Mouse (Mus musculus) hindbrain, embryonic 11.5 days (tissue): ENCODE measurements around the gene Cep57l1. TPM values are rescaled to one million over a fixed set of nuclear protein-coding genes. Genes with fewer than 3 reads are reported as not detected.
A peak's percentile ranks its signal among the peaks of the same experiment; 100 is the strongest.

ENCODE experiments used
- ATAC-seq: fragments of 200-750 bp; cut with Nextera tagmentation; 2 replicates; pipeline ENCODE4 v1.8.0; 2017; ENCODE audit warnings: mild to moderate bottlenecking, moderate TSS enrichment, moderate library complexity; ENCODE audit not compliant: low FRiP score
- DNase-seq: peaks from one replicate; pipeline ENCODE4 v3.0.0-alpha.2; 2015; ENCODE audit warnings: low spot score
- H3K27ac ChIP-seq: fragments of 300-500 bp; sonication (generic); 2 replicates; pipeline ENCODE4 v1.5.1; 2014; ENCODE audit warnings: mild to moderate bottlenecking, low read depth, low read length
- H3K27me3 ChIP-seq: fragments of 300-500 bp; sonication (generic); 2 replicates; pipeline ENCODE4 v1.6.1; 2014; ENCODE audit warnings: mild to moderate bottlenecking, low read length, moderate library complexity, mixed read lengths; ENCODE audit not compliant: control insufficient read depth, insufficient read depth
- H3K36me3 ChIP-seq: fragments of 300-500 bp; sonication (generic); 2 replicates; pipeline ENCODE4 v1.6.1; 2014; ENCODE audit warnings: mild to moderate bottlenecking, low read length, moderate library complexity, mixed read lengths; ENCODE audit not compliant: control insufficient read depth, insufficient read depth
- H3K4me1 ChIP-seq: fragments of 300-500 bp; sonication (generic); replicated peaks from 2 replicates; pipeline ENCODE4 v1.6.1; 2014; ENCODE audit warnings: low read length, mixed read lengths; ENCODE audit not compliant: control insufficient read depth, insufficient read depth
- H3K4me2 ChIP-seq: fragments of 300-500 bp; sonication (generic); replicated peaks from 2 replicates; pipeline ENCODE4 v1.6.1; 2014; ENCODE audit warnings: mild to moderate bottlenecking, low read depth, low read length
- H3K4me3 ChIP-seq: fragments of 300-500 bp; sonication (generic); 2 replicates; pipeline ENCODE4 v1.5.1; 2014; ENCODE audit warnings: low read depth, low read length
- H3K9ac ChIP-seq: fragments of 300-500 bp; sonication (generic); 2 replicates; pipeline ENCODE4 v1.6.1; 2014; ENCODE audit warnings: low read depth, low read length
- H3K9me3 ChIP-seq: fragments of 300-500 bp; sonication (generic); 2 replicates; pipeline ENCODE4 v1.6.1; 2016; ENCODE audit warnings: low read length; ENCODE audit not compliant: control insufficient read depth
- WGBS: fragments of 180-500 bp; shearing (Covaris S2); extraction: QIAGEN DNeasy Blood & Tissue Kit; methylation state at CpG from one replicate; pipeline ENCODE4 v1.1.7; 2014; 5-methylcytosine and 5-hydroxymethylcytosine counted together
- polyA plus RNA-seq: library from polyadenylated mRNA; unstranded; fragments of >200 nt; fragmentation: Nextera tagmentation; extraction: Ambion mirVana; gene quantifications from 2 replicates; pipeline ENCODE4 v1.2.1, GENCODE M21; 2014

Cep57l1 gene
- 21.3 and 22.1 TPM in 2 replicates for polyA plus RNA-seq

DNA sequence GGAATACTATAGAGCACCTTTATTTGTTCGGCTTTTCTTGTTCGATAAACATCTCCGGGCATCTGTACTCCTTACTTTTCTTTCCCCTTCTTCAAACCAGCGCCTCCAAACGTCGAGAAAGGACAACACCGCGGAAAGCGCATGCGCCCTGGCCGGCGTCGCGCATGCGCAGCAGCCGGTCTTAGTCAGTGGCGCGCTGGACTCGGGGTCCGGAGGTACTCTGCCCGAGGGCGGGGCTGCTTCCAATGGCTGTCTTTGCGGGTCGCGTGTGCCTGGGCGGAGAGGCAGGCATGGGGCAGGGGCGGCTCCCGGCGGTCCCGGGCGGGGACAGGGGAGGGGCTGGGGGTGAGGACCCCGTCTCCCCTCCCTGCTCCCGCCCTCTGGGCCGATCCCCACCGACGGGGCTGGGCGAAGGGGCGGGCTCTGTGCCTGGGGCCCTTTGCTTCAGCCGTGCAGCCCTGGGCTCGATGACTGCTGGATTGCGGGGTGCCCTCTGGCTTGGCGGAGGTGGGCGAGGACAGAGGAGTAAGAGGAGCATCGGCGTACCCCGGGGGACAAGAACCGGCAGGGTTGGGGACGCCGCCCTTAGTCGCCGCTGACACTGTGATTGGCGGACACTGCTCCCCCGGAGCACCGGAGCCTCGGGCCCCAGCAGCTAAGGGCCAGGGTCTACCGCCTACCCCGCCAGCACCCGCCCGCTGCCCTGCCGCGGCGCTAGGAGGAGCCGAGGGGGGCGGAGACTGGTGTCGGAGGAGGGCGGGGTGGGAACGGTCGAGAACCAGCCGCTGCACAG lies at the start of gene Cep57l1, which contains the start of gene Sesn1:
Gene Cep57l1 (minus strand): TSS at position 101 of the 793 bp plus-strand sequence.
Gene Sesn1 (plus strand): TSS at position 165 of the 793 bp plus-strand sequence.
- H3K4me1 ChIP-seq, result peaks cover 3% of the 10 kb centered on the region; the same call in 1 of the 2 replicates
- peak within 1 kb of the TSS; percentile 78 for H3K4me2 ChIP-seq
- H3K4me3 ChIP-seq, result peak within 1 kb of the TSS; percentile 74
- H3K27me3 ChIP-seq, result no peaks in the 10 kb centered on the region
- ATAC-seq (peak; percentile 98), DNase-seq (peak; percentile 95)
- no peaks in the 10 kb centered on the region for H3K36me3 ChIP-seq
- H3K9ac ChIP-seq, result peak within 1 kb of the TSS; percentile 78
- no peaks in the 10 kb centered on the region for H3K9me3 ChIP-seq
- peak within 1 kb of the TSS; percentile 91 for H3K27ac ChIP-seq
- WGBS, result under 1% methylated on average over 52 of the region's 69 CpGs

DNA sequence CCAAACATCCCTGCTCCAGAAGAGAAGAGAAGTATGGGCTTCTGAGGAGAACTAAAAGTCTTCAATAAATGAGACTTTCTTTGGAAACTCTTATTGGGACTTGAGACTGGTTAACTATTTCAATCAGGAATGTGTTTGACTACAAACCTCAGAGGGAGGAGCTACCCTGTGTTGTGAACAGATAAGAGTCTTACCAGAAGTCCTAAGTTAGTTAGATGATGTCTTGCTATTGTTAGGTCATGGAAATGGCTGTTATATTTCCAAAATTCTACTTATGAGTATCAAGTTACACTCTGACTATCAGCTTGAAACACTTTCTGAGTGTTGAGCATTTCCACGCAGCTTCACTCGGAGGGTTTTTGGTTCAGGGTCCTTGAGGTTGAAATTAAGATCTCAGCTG lies 39.0 kb upstream of the Cep57l1 start:
- H3K9ac ChIP-seq, result no peak overlapping the region
- no peaks in the 10 kb centered on the region for H3K9me3 ChIP-seq
- no peaks in the 10 kb centered on the region for H3K27me3 ChIP-seq
- WGBS, result 97% methylated on average over 2 of the region's 2 CpGs
- H3K4me3 ChIP-seq, result no peak overlapping the region
- H3K27ac ChIP-seq, result no peak overlapping the region
- DNase-seq (no peak), ATAC-seq (no peak)
- H3K36me3 ChIP-seq, result no peaks in the 10 kb centered on the region
- H3K4me2 ChIP-seq, result no peak overlapping the region
- H3K4me1 ChIP-seq, result no peaks in the 10 kb centered on the region

DNA sequence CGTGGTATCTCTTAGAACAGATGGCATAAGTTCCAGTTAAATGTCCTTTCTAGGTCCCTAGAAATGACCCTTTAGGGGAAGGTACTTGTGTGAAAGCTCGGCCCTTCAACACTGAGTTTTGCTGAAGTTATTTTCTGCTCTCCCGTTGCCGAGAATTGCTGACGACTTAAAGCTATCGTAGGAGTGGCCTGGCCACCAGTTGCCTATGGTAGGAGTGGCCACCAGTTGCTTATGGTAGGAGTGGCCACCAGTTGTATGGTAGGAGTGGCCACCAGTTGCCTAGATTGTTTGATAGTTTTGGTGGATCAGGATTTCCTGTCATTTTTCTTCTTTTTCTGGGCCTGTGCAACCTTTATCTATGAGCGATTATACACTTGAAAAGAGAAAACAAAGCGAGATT lies 38.1 kb upstream of the Cep57l1 start:
- ATAC-seq, result no peak
- WGBS, result 97% methylated on average over 8 of the region's 8 CpGs

DNA sequence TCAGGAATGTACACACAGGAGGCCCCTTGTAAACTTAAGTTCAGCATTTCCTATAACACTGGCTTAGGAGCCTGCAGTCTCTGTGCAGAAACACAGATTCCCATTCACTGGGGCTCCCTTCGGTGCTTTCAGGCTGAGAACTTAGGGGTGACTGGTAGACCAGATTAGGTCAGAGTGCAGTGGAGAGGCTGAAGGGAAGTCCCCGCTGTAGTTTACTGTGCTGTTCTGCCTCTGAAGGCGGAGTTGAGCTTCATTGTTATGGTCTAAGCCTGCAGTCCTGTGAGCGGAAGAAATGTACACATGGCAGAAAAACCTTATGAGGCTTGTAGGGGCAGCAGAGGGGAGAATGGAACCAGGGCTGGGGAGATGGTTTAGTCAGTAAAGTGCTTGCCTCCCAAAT lies 29.2 kb upstream of the Cep57l1 start:
- H3K36me3 ChIP-seq, result no peaks in the 10 kb centered on the region
- H3K4me2 ChIP-seq, result no peak overlapping the region
- no peak for ATAC-seq
- H3K4me1 ChIP-seq, result no peaks in the 10 kb centered on the region
- no peaks in the 10 kb centered on the region for H3K9me3 ChIP-seq
- DNase-seq, result no peak
- H3K4me3 ChIP-seq, result no peak overlapping the region
- H3K27ac ChIP-seq, result no peak overlapping the region
- H3K9ac ChIP-seq, result no peak overlapping the region
- 86% methylated on average over 4 of the region's 4 CpGs for WGBS
- H3K27me3 ChIP-seq, result no peaks in the 10 kb centered on the region

More for the DNA sequence above, 38.1 kb upstream of the Cep57l1 start:
- Histone ChIP-seq H3K9ac (no peak overlapping the region), H3K4me3 (no peak overlapping the region), H3K36me3 (no peaks in the 10 kb centered on the region), H3K4me1 (no peaks in the 10 kb centered on the region), H3K9me3 (no peaks in the 10 kb centered on the region), H3K27me3 (no peaks in the 10 kb centered on the region), H3K4me2 (no peak overlapping the region), H3K27ac (no peak overlapping the region)
- DNase-seq, result no peak

DNA sequence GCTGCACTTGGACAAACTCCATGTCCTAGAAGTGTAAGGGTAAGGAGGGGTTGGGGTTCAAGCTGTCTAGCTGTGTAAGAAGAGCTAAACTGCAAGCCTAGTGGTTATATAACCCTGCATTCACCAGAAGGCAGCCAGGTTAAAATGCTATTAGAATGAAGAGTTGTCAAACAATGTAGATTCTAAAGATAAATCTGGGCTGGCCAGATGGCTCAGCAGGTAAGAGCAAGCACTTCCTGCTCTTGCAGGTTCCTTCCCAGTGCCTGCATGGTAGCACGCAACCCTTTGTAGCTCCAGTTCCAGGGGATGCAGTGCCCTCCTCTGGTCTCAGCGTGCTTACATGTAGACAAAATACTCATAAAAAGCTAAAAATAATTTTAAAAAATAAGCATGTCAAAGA lies 24.5 kb upstream of the Cep57l1 start:
- Histone ChIP-seq H3K9me3 (no peaks in the 10 kb centered on the region), H3K27ac (no peak overlapping the region), H3K4me1 (no peaks in the 10 kb centered on the region), H3K9ac (no peak overlapping the region), H3K4me2 (no peak overlapping the region), H3K4me3 (no peak overlapping the region), H3K36me3 (no peaks in the 10 kb centered on the region), H3K27me3 (no peaks in the 10 kb centered on the region)
- no peak for DNase-seq
- no peak for ATAC-seq
- WGBS, result 78% methylated on average over 2 of the region's 2 CpGs

DNA sequence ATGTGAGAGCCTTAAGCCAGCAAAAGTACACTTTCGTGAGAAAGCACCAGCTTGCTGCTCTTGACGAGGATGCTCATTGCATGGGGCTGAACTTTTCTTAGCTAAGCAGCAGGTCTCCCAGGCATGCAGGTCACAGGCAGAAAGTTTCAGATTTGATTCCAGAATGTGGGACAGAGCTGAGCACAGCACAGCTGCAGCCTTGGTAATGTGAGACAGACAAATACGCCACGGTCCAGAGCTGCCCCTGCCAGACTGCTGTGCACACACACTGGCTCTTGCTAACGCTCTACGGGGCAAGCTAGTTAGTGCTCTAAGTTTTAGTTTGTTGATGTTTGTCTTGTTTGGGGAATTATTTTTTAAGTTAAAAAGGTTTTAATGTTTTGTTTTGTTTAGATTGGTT lies 22.5 kb upstream of the Cep57l1 start:
- Histone ChIP-seq H3K9me3 (no peaks in the 10 kb centered on the region), H3K27me3 (no peaks in the 10 kb centered on the region), H3K4me1 (no peaks in the 10 kb centered on the region), H3K36me3 (no peaks in the 10 kb centered on the region), H3K4me3 (no peak overlapping the region), H3K27ac (no peak overlapping the region), H3K9ac (no peak overlapping the region), H3K4me2 (no peak overlapping the region)
- ATAC-seq, result no peak
- no peak for DNase-seq
- WGBS, result 62% methylated on average over 6 of the region's 6 CpGs

DNA sequence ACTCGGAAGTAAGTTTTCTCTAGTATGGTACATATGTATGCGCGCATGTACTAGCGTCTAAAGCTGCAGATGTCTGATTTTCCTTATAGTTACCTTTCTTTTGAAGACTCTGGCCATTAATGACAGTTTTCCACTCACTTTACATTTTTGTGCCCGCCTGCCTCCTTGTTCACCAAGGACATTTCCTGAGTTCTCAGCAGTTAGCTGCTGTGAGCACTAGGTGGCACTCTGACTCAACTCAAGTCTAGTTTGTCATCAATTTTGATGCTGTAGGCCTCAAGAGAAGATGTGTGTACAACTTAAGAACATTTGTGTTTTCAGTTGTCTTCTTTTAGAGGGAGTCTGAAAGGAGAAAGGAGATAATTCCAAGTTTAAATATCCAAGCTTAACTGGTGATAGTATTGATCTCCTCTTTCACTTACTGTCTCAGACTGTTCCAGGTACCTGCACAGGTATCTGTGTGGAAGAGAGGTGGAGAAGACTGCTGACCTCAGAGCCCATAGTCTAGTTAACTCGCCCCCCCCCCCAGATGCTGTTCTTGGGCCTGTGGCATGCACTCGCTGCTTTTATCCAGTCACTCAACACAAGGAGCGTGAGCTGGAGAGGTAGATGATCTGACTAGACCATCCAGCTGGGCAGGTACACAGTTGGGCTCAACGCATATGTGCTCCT lies 21.3 kb upstream of the Cep57l1 start:
- no peak overlapping the region for H3K27ac ChIP-seq
- H3K9me3 ChIP-seq, result no peaks in the 10 kb centered on the region
- DNase-seq (peak; percentile 72), ATAC-seq (no peak)
- H3K27me3 ChIP-seq, result no peaks in the 10 kb centered on the region
- no peaks in the 10 kb centered on the region for H3K4me1 ChIP-seq
- no peak overlapping the region for H3K4me3 ChIP-seq
- WGBS, result 59% methylated on average over 9 of the region's 9 CpGs
- H3K4me2 ChIP-seq, result no peak overlapping the region
- no peaks in the 10 kb centered on the region for H3K36me3 ChIP-seq
- no peak overlapping the region for H3K9ac ChIP-seq

DNA sequence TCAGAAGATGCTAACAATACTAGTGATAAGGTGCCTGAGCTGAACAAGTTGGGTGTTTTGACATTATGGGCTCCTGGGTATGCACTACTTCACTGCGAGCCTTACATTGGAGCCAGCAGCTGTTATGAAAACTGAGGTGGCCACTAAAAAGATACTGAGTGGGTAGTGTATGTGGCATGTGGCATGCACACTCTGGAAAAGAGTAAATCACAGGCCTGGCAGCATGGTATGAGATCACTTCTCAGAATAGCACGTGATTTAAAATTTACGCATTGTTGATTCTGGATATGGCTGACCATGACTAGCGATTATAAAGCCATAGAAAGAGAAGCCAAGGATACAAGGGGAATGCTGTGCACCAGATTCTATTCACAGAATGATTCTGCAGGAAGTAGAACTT lies 20.8 kb upstream of the Cep57l1 start:
- Histone ChIP-seq H3K4me1 (no peaks in the 10 kb centered on the region), H3K9me3 (no peaks in the 10 kb centered on the region), H3K4me3 (no peak overlapping the region), H3K9ac (no peak overlapping the region), H3K4me2 (no peak overlapping the region), H3K36me3 (no peaks in the 10 kb centered on the region), H3K27me3 (no peaks in the 10 kb centered on the region), H3K27ac (no peak overlapping the region)
- WGBS, result 74% methylated on average over 4 of the region's 4 CpGs
- ATAC-seq (no peak), DNase-seq (no peak)

DNA sequence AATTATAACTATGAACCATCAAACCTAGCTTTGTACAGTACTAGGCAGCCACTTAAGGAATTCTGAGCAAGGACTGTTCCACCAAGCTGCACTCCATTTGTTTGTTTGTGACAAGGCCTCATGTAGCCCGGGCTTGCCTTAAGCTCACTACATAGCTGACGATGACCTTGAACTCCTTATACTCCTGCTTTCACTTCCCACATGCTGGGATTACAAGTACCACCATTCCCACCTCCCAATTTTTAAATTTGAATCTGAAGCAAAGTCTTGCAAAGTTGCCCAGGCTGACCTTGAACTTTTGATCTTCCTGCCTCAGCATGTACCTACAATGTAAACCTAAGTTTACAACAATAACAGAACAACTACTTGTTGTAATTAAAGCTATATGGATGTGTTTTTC lies 20.3 kb upstream of the Cep57l1 start:
- Histone ChIP-seq H3K27ac (no peak overlapping the region), H3K4me3 (no peak overlapping the region), H3K27me3 (no peaks in the 10 kb centered on the region), H3K9ac (no peak overlapping the region), H3K36me3 (no peaks in the 10 kb centered on the region), H3K9me3 (no peaks in the 10 kb centered on the region), H3K4me2 (no peak overlapping the region), H3K4me1 (no peaks in the 10 kb centered on the region)
- no peak for ATAC-seq
- 87% methylated on average over 2 of the region's 2 CpGs for WGBS
- DNase-seq, result no peak
